In the genomic region with DNA sequence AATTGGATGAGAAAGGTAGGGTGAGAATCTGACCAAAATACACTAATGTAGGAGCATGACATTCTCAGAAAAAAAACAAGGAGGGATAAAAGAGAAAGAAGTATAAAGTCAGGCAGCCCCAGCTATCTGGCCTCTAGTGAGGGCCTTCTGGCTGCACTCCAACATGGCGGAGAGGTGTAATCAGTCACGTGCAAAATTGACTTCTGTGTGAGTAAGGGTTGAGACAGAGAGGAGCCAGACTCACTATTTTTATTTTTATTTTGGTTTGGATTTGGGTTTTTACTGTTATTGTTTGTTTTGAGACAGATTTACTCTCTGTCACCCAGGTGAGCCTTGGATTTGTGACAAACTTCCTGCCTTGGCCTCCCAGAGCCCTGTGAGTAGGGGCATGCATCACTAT, we compare ENCODE assay signal across 14 mouse cellular contexts.
DNase-seq lines count a peak whose midpoint lies in the region.
"Had no signal": no experiment of that assay in that cellular context is flagged by ENCODE, and none has a peak within 500 bp of the region (broad histone marks: within the 10 kb centered on the region; RNA-seq: fewer than 3 reads in every experiment).

No protein-coding gene starts in this region.

- DNase-seq in adrenal gland, adult (ENCODE audit: inconsistent age in 2 of 2, low spot score in 1 of 2): peak; percentile 45 to 71
- DNase-seq in adrenal gland, adult 18-20 months (ENCODE audit: low spot score in 2 of 2): no peak
- DNase-seq in kidney, adult 18-20 months: peak; percentile 27
- DNase-seq in kidney, postnatal 4 days: no peak
- peak; percentile 54 for DNase-seq in adrenal gland, postnatal 14 days
- peak; percentile 16 for DNase-seq in kidney, postnatal 14 days
- DNase-seq in T-cell, adult 2 months (ENCODE audit: low spot score): no peak
- DNase-seq in heart, postnatal 36 days: no peak
- DNase-seq: cerebellum, adult 2 months; gastrocnemius, adult 2 months; layer of hippocampus, adult 9-11 months; lung, postnatal 36 days; right cerebral cortex, postnatal 14 days; thymus, postnatal 4 days had no signal

- intact Hi-C loops in heart, postnatal 36 days (cut with DNase I): no loop called here

Comparison
In these comparisons a context has a peak if more than half of its experiments do, and no peak if none do; other contexts are left out.
1. DNase-seq: peak in adrenal gland, adult (2 of 2), kidney, adult 18-20 months (single experiment), adrenal gland, postnatal 14 days (single experiment) and kidney, postnatal 14 days (single experiment); none in adrenal gland, adult 18-20 months (0 of 2), kidney, postnatal 4 days (0 of 2), T-cell, adult 2 months (single experiment) and heart, postnatal 36 days (0 of 2).